Mouse (Mus musculus): Measurements from ENCODE around the gene D3Ertd254e.

GRCm38 (mm10) chr3:36119684-36120548, 30.9 kb upstream of the D3Ertd254e start:
- TF ChIP-seq POLR2AphosphoS5 (IDR thresholded peaks at IDR 0.05; ENCODE audit: borderline replicate concordance, low read depth, low read length) (no peak), CTCF (IDR thresholded peaks at IDR 0.05 in 2 of 3, conservative IDR thresholded peaks at IDR 0.05 in 1 of 3; ENCODE audit: control insufficient read depth in 1 of 3, insufficient read depth in 1 of 3, low read depth in 2 of 3, low read length in 3 of 3, poor library complexity in 1 of 3, severe bottlenecking in 1 of 3) (no peak), SIN3A (IDR thresholded peaks at IDR 0.05; ENCODE audit: low read length) (no peak), MEF2A (IDR thresholded peaks at IDR 0.05; ENCODE audit: extremely low read depth, insufficient replicate concordance, low read depth, low read length, poor library complexity, severe bottlenecking) (no peak)
